9 mouse cellular contexts compared by ENCODE assay signal in the genomic region with DNA sequence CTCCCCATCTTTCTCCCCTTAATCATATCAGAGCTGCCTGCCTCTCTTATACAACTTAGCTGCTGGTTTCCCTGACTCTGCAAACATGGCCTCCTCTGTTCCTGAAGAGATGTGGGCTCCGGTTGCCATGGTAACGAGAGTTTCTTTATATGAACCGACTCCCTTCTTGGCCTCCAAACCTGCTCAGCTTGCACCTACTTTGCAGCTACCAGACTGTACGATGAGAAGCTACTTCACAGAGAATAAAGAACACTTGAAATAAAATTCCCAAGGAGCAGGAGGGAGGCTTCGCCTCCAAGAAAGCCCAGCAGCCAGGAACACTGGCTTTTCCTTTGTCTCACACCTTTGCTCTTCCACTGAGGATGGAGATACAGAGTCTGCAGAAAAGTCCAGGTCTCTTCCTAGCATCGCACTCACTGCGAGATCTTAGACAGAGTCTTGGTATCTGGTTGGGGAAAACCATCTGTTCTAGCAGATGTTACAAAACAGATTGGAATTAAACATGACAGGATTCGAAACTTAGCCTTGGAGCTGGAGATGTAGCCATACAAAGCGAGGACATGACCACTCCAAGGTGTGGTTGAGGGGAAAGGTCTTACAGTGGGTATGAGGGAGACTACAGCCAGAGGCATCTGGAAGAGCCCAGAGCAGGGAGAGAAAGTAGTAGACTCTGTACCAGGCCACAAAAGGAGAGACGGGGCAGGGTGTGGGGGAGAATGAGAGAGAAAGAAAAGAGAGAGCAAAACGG. TPM values are rescaled to one million over a fixed set of nuclear protein-coding genes. Genes with fewer than 3 reads are reported as not detected.
DNase-seq lines count a peak whose midpoint lies in the region; ATAC-seq lines count a peak whose summit lies in the region.
"Had no signal": no experiment of that assay in that cellular context is flagged by ENCODE, and none has a peak within 500 bp of the region (broad histone marks: within the 10 kb centered on the region; RNA-seq: fewer than 3 reads in every experiment).

No protein-coding gene starts in this region.

- peak overlapping the region; percentile 92 for H3K27ac ChIP-seq in lung, embryonic 16.5 days (ENCODE audit: low read length)
- H3K27ac ChIP-seq: stomach, postnatal 0 days had no signal

- no peak for DNase-seq in lung, postnatal 10 days
- DNase-seq in left cerebral cortex, adult 9 months (ENCODE audit: low spot score in 2 of 2): peak; percentile 77 to 87
- peak; percentile 77 to 87 for DNase-seq in right cerebral cortex, postnatal 36 days (ENCODE audit: low spot score in 2 of 2)
- DNase-seq in kidney, postnatal 14 days: no peak
- DNase-seq in yolk sac, embryonic 10.5 days (ENCODE audit: low spot score): no peak
- DNase-seq: kidney, postnatal 10 days had no signal

- 49% methylated on average over 11 of the region's 11 CpGs for WGBS in lung, embryonic 16.5 days

- ATAC-seq in lung, embryonic 16.5 days (ENCODE audit: low read depth): peak; percentile 88
- ATAC-seq in frontal cortex, adult (ENCODE audit: low TSS enrichment): peak; percentile 94

- H3K9ac ChIP-seq in lung, embryonic 16.5 days (ENCODE audit: low read length): peak overlapping the region; percentile 11

- no peaks in the 10 kb centered on the region for H3K9me3 ChIP-seq in lung, embryonic 16.5 days (ENCODE audit: control insufficient read depth, low read length)

- H3K4me1 ChIP-seq in lung, embryonic 16.5 days (replicated peaks; ENCODE audit: control insufficient read depth, insufficient read depth, low read length): peaks cover 3% of the 10 kb centered on the region; the same call in 1 of the 2 replicates

- H3K4me3 ChIP-seq in lung, embryonic 16.5 days (ENCODE audit: low read length): no peak overlapping the region

- H3K27me3 ChIP-seq in lung, embryonic 16.5 days (ENCODE audit: control insufficient read depth, insufficient read depth, low read depth, low read length): no peaks in the 10 kb centered on the region

- H3K4me2 ChIP-seq in lung, embryonic 16.5 days (ENCODE audit: low read depth, low read length): no peak overlapping the region

- H3K36me3 ChIP-seq in lung, embryonic 16.5 days (ENCODE audit: control insufficient read depth, insufficient read depth, low read length): no peaks in the 10 kb centered on the region

RNA-seq across cellular contexts. Expression of a gene that starts 20.3 kb away (rescaled TPM):
- 0.10 and 0.55 TPM in 2 replicates for polyA plus RNA-seq in lung, embryonic 16.5 days (2015; fragmentation: Nextera tagmentation; extraction: Ambion mirVana)

RNA-seq across cellular contexts. Expression of a gene that starts 29.9 kb away (rescaled TPM):
- polyA plus RNA-seq in lung, embryonic 16.5 days (2015; fragmentation: Nextera tagmentation; extraction: Ambion mirVana): 0.50 and 0.83 TPM in 2 replicates

Comparison
In these comparisons a context has a peak if more than half of its experiments do, and no peak if none do; other contexts are left out.
1. DNase-seq: peak in left cerebral cortex, adult 9 months (2 of 2) and right cerebral cortex, postnatal 36 days (2 of 2); none in lung, postnatal 10 days (single experiment), kidney, postnatal 14 days (single experiment) and yolk sac, embryonic 10.5 days (single experiment).